Mouse (Mus musculus) forebrain, embryonic 16.5 days (tissue): ENCODE measurements around the gene Mapk1ip1. TPM values are rescaled to one million over a fixed set of nuclear protein-coding genes. Genes with fewer than 3 reads are reported as not detected.

Experiments
- ATAC-seq: fragments of 200-750 bp; cut with Nextera tagmentation; 2 replicates; pipeline ENCODE4 v1.8.0; 2017; ENCODE audit warnings: mild to moderate bottlenecking, moderate library complexity
- H3K27ac ChIP-seq: fragments of 300-500 bp; sonication (generic); 2 replicates; pipeline ENCODE4 v1.5.1; 2014; ENCODE audit warnings: low read length, control low read depth
- H3K27me3 ChIP-seq: fragments of 300-500 bp; sonication (generic); replicated peaks from 2 replicates; pipeline ENCODE4 v1.6.1; 2014; ENCODE audit warnings: low read length; ENCODE audit not compliant: control insufficient read depth, insufficient read depth
- H3K36me3 ChIP-seq: fragments of 300-500 bp; sonication (generic); 2 replicates; pipeline ENCODE4 v1.6.1; 2014; ENCODE audit not compliant: control insufficient read depth, insufficient read depth
- H3K4me1 ChIP-seq: fragments of 300-500 bp; sonication (generic); replicated peaks from 2 replicates; pipeline ENCODE4 v1.6.1; 2014; ENCODE audit warnings: low read length; ENCODE audit not compliant: control insufficient read depth, insufficient read depth
- H3K4me2 ChIP-seq: fragments of 300-500 bp; sonication (generic); 2 replicates; pipeline ENCODE4 v1.6.1; 2014; ENCODE audit warnings: mild to moderate bottlenecking, low read length, control low read depth
- H3K4me3 ChIP-seq: fragments of 300-500 bp; sonication (generic); replicated peaks from 2 replicates; pipeline ENCODE4 v1.5.1; 2014; ENCODE audit warnings: mild to moderate bottlenecking, low read length, control low read depth
- H3K9ac ChIP-seq: fragments of 300-500 bp; sonication (generic); replicated peaks from 2 replicates; pipeline ENCODE4 v1.6.1; 2014; ENCODE audit warnings: low read depth, low read length, control low read depth
- H3K9me3 ChIP-seq: fragments of 300-500 bp; sonication (generic); 2 replicates; pipeline ENCODE4 v1.6.1; 2016; ENCODE audit warnings: low read length; ENCODE audit not compliant: control insufficient read depth
- WGBS: fragments of 180-500 bp; shearing (Covaris S2); extraction: QIAGEN DNeasy Blood & Tissue Kit; methylation state at CpG from one replicate; pipeline ENCODE4 v1.1.7; 2014; 5-methylcytosine and 5-hydroxymethylcytosine counted together
- polyA plus RNA-seq: library from polyadenylated mRNA; unstranded; fragments of >200 nt; fragmentation: Nextera tagmentation; extraction: Ambion mirVana; gene quantifications from 2 replicates; pipeline ENCODE4 v1.2.1, GENCODE M21; 2015

Gene Mapk1ip1
- polyA plus RNA-seq, 1 experiment from 2014 or later, result 35.0 TPM

DNA sequence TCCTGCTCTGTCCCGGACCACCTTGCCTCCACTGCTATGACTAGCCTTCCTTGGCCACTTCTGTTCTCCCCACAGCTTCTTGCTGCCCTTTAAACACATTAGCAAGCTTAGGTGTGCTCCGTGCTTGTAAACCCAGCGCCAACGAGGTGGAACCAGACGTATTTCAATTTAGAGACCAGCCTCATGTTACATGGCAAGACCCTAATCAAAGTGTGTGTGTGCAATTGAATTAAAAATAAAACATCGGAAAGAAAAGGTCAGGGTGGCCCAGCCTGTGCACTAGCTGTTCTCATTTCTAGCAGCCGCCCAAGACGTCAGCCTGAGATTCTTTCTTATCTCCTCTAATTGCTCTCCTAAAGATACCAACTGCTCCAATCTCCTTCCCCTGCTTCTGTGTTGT lies 962 bp downstream of the Mapk1ip1 start:
- ATAC-seq, result no peak
- Histone ChIP-seq H3K27ac (peak overlapping the region; percentile 89), H3K9me3 (no peaks in the 10 kb centered on the region), H3K27me3 (no peaks in the 10 kb centered on the region), H3K4me2 (peak overlapping the region; percentile 62), H3K4me1 (peaks cover 58% of the 10 kb centered on the region), H3K9ac (peak overlapping the region; percentile 20; the same call in 1 of the 2 replicates), H3K4me3 (peak overlapping the region; percentile 90), H3K36me3 (no peaks in the 10 kb centered on the region)
- WGBS, result 43% methylated on average over 8 of the region's 8 CpGs

DNA sequence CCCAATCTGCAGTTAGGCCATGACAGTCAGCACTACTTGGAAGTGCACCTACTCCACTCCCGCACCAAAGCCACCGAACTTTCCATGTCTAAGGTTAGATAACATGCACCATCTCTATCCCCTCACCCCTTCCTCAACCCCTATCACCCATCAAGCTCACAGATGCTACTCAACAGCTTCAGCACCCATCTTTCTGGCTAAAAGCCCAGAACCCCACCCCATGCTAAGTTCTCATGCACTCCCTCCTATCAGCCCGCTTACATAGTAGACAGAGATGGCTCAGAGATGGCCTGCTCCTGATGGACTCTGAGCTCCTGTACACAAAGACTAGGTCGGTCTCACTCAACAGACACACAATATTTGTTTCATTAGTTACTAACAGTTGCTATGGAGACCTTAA lies 2.7 kb downstream of the Mapk1ip1 start:
- H3K4me3 ChIP-seq, result no peak overlapping the region
- 87% methylated on average over 4 of the region's 4 CpGs for WGBS
- no peaks in the 10 kb centered on the region for H3K9me3 ChIP-seq
- ATAC-seq, result no peak
- peaks cover 50% of the 10 kb centered on the region for H3K4me1 ChIP-seq
- peak overlapping the region; percentile 31 for H3K4me2 ChIP-seq
- H3K9ac ChIP-seq, result no peak overlapping the region
- no peak overlapping the region for H3K27ac ChIP-seq
- H3K36me3 ChIP-seq, result no peaks in the 10 kb centered on the region
- H3K27me3 ChIP-seq, result no peaks in the 10 kb centered on the region

DNA sequence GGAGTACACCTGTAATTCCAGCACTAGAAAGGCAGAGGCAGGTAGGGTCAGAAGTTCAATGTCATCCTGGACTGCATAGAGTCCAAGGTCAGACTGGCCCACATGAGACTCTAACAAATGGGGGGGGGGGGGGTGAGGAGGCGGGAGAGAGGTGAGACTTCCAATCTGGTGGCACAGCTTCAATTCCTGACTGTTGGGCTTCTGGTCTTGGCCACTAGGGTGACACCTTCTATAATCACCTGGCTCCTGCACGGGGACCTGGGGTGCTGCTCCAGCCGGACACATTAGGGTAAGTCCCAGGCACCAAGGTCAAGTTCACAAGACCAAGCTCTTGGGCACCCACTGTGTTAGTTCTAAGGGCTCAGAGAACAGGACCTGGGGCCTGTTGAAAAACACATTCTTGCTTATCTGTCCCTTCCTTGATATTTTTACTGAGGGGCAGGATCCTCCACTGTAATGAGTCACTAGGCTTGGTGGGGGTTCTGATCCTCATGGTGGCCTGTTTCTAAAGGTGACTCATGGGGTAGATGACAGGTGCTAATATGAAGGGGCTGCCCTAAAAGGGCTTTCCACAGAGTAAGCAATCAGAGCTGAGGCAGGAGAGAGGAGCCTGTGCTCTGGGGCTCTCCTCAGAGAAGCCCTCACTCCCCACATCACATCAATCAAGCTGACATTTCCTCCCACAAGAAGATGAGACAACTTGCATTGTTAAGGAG lies 4.5 kb downstream of the Mapk1ip1 start:
- Histone ChIP-seq H3K9me3 (no peaks in the 10 kb centered on the region), H3K4me2 (no peak overlapping the region), H3K4me1 (peaks cover 35% of the 10 kb centered on the region), H3K4me3 (no peak overlapping the region), H3K9ac (no peak overlapping the region), H3K27ac (peak overlapping the region; percentile 7; the same call in 1 of the 2 replicates), H3K36me3 (0 out of 2 replicates have a peak, but pooled peaks cover under 1% of the 10 kb centered on the region), H3K27me3 (no peaks in the 10 kb centered on the region)
- 90% methylated on average over 2 of the region's 3 CpGs for WGBS
- ATAC-seq, result no peak

GRCm38 (mm10) chr7:138840594-138841021 lies 5.5 kb downstream of the Mapk1ip1 start:
- peak; percentile 30; the same call in 1 of the 2 replicates for ATAC-seq
- WGBS, result 54% methylated on average over 4 of the region's 4 CpGs

GRCm38 (mm10) chr7:138835028-138835427 lies 11.0 kb downstream of the Mapk1ip1 start:
- 95% methylated on average over 3 of the region's 3 CpGs for WGBS
- no peak for ATAC-seq
- Histone ChIP-seq H3K36me3 (peaks cover 7% of the 10 kb centered on the region), H3K9me3 (no peaks in the 10 kb centered on the region), H3K9ac (no peak overlapping the region), H3K4me3 (no peak overlapping the region), H3K27ac (no peak overlapping the region), H3K4me1 (no peaks in the 10 kb centered on the region), H3K4me2 (no peak overlapping the region), H3K27me3 (no peaks in the 10 kb centered on the region)

More at GRCm38 (mm10) chr7:138840594-138841021, 5.5 kb downstream of the Mapk1ip1 start:
- Histone ChIP-seq H3K4me3 (no peak overlapping the region), H3K36me3 (peaks cover 7% of the 10 kb centered on the region), H3K27ac (no peak overlapping the region), H3K27me3 (no peaks in the 10 kb centered on the region), H3K9ac (no peak overlapping the region), H3K4me1 (peaks cover 35% of the 10 kb centered on the region), H3K4me2 (no peak overlapping the region), H3K9me3 (no peaks in the 10 kb centered on the region)

DNA sequence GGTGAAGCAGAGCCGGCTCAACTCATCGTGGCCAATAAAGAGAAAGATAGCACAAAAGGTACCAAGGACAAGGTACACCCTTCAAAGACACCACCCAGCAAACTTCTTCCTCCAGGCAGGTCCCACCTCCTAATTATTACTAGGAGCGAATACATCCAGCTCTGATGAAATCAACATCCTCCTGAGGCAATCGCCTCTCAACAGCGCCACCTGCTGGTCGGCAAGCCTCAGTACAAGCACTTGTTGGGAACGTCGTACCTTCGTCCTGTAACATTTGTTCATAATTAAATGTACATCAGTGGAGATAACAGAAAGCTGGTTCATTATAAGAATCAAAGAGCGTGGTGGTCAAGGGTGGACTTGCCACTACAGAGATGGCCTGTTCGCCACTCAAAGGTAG lies 18.3 kb downstream of the Mapk1ip1 start:
- Histone ChIP-seq H3K4me2 (no peak overlapping the region), H3K9ac (no peak overlapping the region), H3K9me3 (no peaks in the 10 kb centered on the region), H3K4me1 (no peaks in the 10 kb centered on the region), H3K36me3 (no peaks in the 10 kb centered on the region), H3K27ac (no peak overlapping the region), H3K4me3 (no peak overlapping the region), H3K27me3 (0 out of 2 replicates have a peak, but pooled peaks cover 2% of the 10 kb centered on the region)
- ATAC-seq, result no peak; the same call in 1 of the 2 replicates
- 14% methylated on average over 11 of the region's 11 CpGs for WGBS

DNA sequence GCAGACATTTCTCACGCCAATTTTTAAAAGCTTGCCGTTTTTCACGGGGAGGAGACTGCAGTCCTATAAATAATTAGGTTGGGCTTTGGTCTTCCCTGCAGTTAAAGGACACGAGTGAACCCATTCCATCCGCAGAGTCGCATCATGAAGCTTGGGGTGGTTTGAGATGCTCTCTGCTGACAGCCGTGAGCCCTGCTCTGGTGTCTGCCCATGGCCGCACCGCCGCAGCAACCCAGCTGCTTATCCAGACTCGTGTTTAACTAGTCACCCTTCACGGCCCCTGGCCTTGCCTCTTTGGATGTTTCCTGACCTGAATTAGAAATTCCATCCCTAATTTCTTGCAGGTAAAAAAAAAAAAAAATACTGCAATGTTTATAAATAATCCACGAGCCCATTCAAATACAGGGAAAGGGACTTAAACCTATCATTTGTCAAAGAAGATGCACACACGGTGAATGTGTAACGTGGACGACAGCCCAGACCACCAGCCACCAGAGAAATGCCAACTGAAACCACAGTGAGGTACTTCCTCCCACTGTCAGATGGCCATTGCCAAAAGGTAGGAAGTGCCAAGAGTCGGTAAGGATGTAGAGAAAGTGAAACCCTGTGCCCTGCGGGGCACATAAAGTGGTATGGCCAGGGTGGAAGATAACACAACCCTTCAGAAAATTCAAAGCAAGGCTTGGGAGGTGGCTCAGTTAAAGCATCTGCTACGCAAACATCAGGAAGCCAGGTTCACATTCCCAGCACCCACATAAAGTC lies 20.9 kb downstream of the Mapk1ip1 start:
- no peak overlapping the region for H3K4me3 ChIP-seq
- H3K4me2 ChIP-seq, result no peak overlapping the region
- H3K9me3 ChIP-seq, result no peaks in the 10 kb centered on the region
- 0 out of 2 replicates have a peak, but pooled peaks cover 2% of the 10 kb centered on the region for H3K27me3 ChIP-seq
- H3K27ac ChIP-seq, result no peak overlapping the region
- H3K4me1 ChIP-seq, result no peaks in the 10 kb centered on the region
- WGBS, result 83% methylated on average over 19 of the region's 19 CpGs
- no peak for ATAC-seq
- H3K9ac ChIP-seq, result no peak overlapping the region
- no peaks in the 10 kb centered on the region for H3K36me3 ChIP-seq

DNA sequence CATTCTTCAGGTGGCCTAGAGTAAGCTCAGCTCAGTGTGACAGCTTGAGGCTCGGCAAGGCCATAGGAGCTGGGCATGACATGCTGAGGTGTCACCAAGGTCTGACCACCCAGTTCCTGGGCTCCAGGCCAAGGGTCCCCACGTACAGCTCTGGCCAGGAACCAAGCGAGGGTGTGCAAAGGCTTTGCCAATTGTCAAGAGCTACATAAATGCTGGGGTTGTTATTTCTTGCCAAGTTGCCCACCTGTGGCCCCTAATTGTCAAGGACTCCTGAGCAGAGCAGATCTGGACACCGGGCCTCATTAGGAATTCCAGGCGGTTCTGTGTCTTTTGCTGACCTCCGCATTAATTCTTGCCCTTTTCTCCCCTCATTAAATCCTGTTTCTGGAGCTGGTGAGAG lies 21.6 kb downstream of the Mapk1ip1 start:
- ATAC-seq, result no peak
- no peak overlapping the region for H3K27ac ChIP-seq
- WGBS, result 49% methylated on average over 6 of the region's 6 CpGs
- no peak overlapping the region for H3K4me3 ChIP-seq
- no peaks in the 10 kb centered on the region for H3K4me1 ChIP-seq
- H3K9ac ChIP-seq, result no peak overlapping the region
- 0 out of 2 replicates have a peak, but pooled peaks cover 2% of the 10 kb centered on the region for H3K27me3 ChIP-seq
- H3K4me2 ChIP-seq, result no peak overlapping the region
- no peaks in the 10 kb centered on the region for H3K36me3 ChIP-seq
- H3K9me3 ChIP-seq, result no peaks in the 10 kb centered on the region

GRCm38 (mm10) chr7:138818314-138818713 lies 27.8 kb downstream of the Mapk1ip1 start:
- Histone ChIP-seq H3K4me3 (no peak overlapping the region), H3K9ac (no peak overlapping the region), H3K27me3 (no peaks in the 10 kb centered on the region), H3K27ac (no peak overlapping the region), H3K9me3 (no peaks in the 10 kb centered on the region), H3K4me1 (0 out of 2 replicates have a peak, but pooled peaks cover 2% of the 10 kb centered on the region), H3K36me3 (no peaks in the 10 kb centered on the region), H3K4me2 (no peak overlapping the region)
- ATAC-seq, result no peak
- 51% methylated on average over 4 of the region's 4 CpGs for WGBS
